Mouse (Mus musculus): ENCODE measurements around the gene Rps6ka2.

Gene Rps6ka2

GRCm38 (mm10) chr17:7217791-7218329, 47.9 kb downstream of the Rps6ka2 start:
- no peak for ATAC-seq (ENCODE audit: insufficient number of reproducible peaks, low FRiP score, low TSS enrichment)

GRCm38 (mm10) chr17:7218396-7218795, 48.5 kb downstream of the Rps6ka2 start:
- no peak for ATAC-seq (ENCODE audit: insufficient number of reproducible peaks, low FRiP score, low TSS enrichment)

GRCm38 (mm10) chr17:7219044-7219718, 49.3 kb downstream of the Rps6ka2 start:
- ATAC-seq (ENCODE audit: insufficient number of reproducible peaks, low FRiP score, low TSS enrichment), result no peak

GRCm38 (mm10) chr17:7221310-7221709, 51.4 kb downstream of the Rps6ka2 start:
- no peak for ATAC-seq (ENCODE audit: insufficient number of reproducible peaks, low FRiP score, low TSS enrichment)

GRCm38 (mm10) chr17:7222198-7222597, 52.3 kb downstream of the Rps6ka2 start:
- no peak for ATAC-seq (ENCODE audit: insufficient number of reproducible peaks, low FRiP score, low TSS enrichment)

GRCm38 (mm10) chr17:7228545-7228944, 58.6 kb downstream of the Rps6ka2 start:
- ATAC-seq (ENCODE audit: insufficient number of reproducible peaks, low FRiP score, low TSS enrichment), result peak; percentile 68; the same call in 1 of the 2 replicates

GRCm38 (mm10) chr17:7231312-7231711, 61.4 kb downstream of the Rps6ka2 start:
- ATAC-seq (ENCODE audit: insufficient number of reproducible peaks, low FRiP score, low TSS enrichment), result no peak

GRCm38 (mm10) chr17:7231790-7232189, 61.9 kb downstream of the Rps6ka2 start:
- ATAC-seq (ENCODE audit: insufficient number of reproducible peaks, low FRiP score, low TSS enrichment), result no peak

- no peak for ATAC-seq (ENCODE audit: insufficient number of reproducible peaks, low FRiP score, low TSS enrichment)
Measured at GRCm38 (mm10) chr17:7232400-7232799, 62.5 kb downstream of the Rps6ka2 start.

GRCm38 (mm10) chr17:7233197-7233596, 63.3 kb downstream of the Rps6ka2 start:
- ATAC-seq (ENCODE audit: insufficient number of reproducible peaks, low FRiP score, low TSS enrichment), result no peak

- ATAC-seq (ENCODE audit: insufficient number of reproducible peaks, low FRiP score, low TSS enrichment), result no peak
Measured at GRCm38 (mm10) chr17:7237706-7238105, 67.8 kb downstream of the Rps6ka2 start.

GRCm38 (mm10) chr17:7238766-7239165, 68.9 kb downstream of the Rps6ka2 start:
- ATAC-seq (ENCODE audit: insufficient number of reproducible peaks, low FRiP score, low TSS enrichment), result no peak

- no peak for ATAC-seq (ENCODE audit: insufficient number of reproducible peaks, low FRiP score, low TSS enrichment)
Measured at GRCm38 (mm10) chr17:7240526-7240925, 70.6 kb downstream of the Rps6ka2 start.

GRCm38 (mm10) chr17:7245078-7245477, 75.2 kb downstream of the Rps6ka2 start:
- no peak for ATAC-seq (ENCODE audit: insufficient number of reproducible peaks, low FRiP score, low TSS enrichment)

- no peak for ATAC-seq (ENCODE audit: insufficient number of reproducible peaks, low FRiP score, low TSS enrichment)
Measured at GRCm38 (mm10) chr17:7246893-7247556, 77.1 kb downstream of the Rps6ka2 start.

- ATAC-seq (ENCODE audit: insufficient number of reproducible peaks, low FRiP score, low TSS enrichment), result no peak
Measured at GRCm38 (mm10) chr17:7250373-7250772, 80.5 kb downstream of the Rps6ka2 start.

GRCm38 (mm10) chr17:7257208-7257607, 87.3 kb downstream of the Rps6ka2 start:
- no peak for ATAC-seq (ENCODE audit: insufficient number of reproducible peaks, low FRiP score, low TSS enrichment)

- no peak for ATAC-seq (ENCODE audit: insufficient number of reproducible peaks, low FRiP score, low TSS enrichment)
Measured at GRCm38 (mm10) chr17:7258748-7259359, 88.9 kb downstream of the Rps6ka2 start.

GRCm38 (mm10) chr17:7260360-7260759, 90.4 kb downstream of the Rps6ka2 start:
- no peak for ATAC-seq (ENCODE audit: insufficient number of reproducible peaks, low FRiP score, low TSS enrichment)

- ATAC-seq (ENCODE audit: insufficient number of reproducible peaks, low FRiP score, low TSS enrichment), result no peak
Measured at GRCm38 (mm10) chr17:7262056-7262455, 92.1 kb downstream of the Rps6ka2 start.

- no peak for ATAC-seq (ENCODE audit: insufficient number of reproducible peaks, low FRiP score, low TSS enrichment)
Measured at GRCm38 (mm10) chr17:7262620-7263019, 92.7 kb downstream of the Rps6ka2 start.

Data from cerebellum, adult (tissue).